Mouse (Mus musculus) hindbrain, embryonic 11.5 days (tissue): ENCODE data around the gene 4930402F06Rik. TPM values are rescaled to one million over a fixed set of nuclear protein-coding genes. Genes with fewer than 3 reads are reported as not detected.
A peak's percentile ranks its signal among the peaks of the same experiment; 100 is the strongest.

Source experiments
- ATAC-seq: fragments of 200-750 bp; cut with Nextera tagmentation; 2 replicates; pipeline ENCODE4 v1.8.0; 2017; ENCODE audit warnings: mild to moderate bottlenecking, moderate TSS enrichment, moderate library complexity; ENCODE audit not compliant: low FRiP score
- DNase-seq: peaks from one replicate; pipeline ENCODE4 v3.0.0-alpha.2; 2015; ENCODE audit warnings: low spot score
- H3K27ac ChIP-seq: fragments of 300-500 bp; sonication (generic); 2 replicates; pipeline ENCODE4 v1.5.1; 2014; ENCODE audit warnings: mild to moderate bottlenecking, low read depth, low read length
- H3K27me3 ChIP-seq: fragments of 300-500 bp; sonication (generic); 2 replicates; pipeline ENCODE4 v1.6.1; 2014; ENCODE audit warnings: mild to moderate bottlenecking, low read length, moderate library complexity, mixed read lengths; ENCODE audit not compliant: control insufficient read depth, insufficient read depth
- H3K36me3 ChIP-seq: fragments of 300-500 bp; sonication (generic); 2 replicates; pipeline ENCODE4 v1.6.1; 2014; ENCODE audit warnings: mild to moderate bottlenecking, low read length, moderate library complexity, mixed read lengths; ENCODE audit not compliant: control insufficient read depth, insufficient read depth
- H3K4me1 ChIP-seq: fragments of 300-500 bp; sonication (generic); replicated peaks from 2 replicates; pipeline ENCODE4 v1.6.1; 2014; ENCODE audit warnings: low read length, mixed read lengths; ENCODE audit not compliant: control insufficient read depth, insufficient read depth
- H3K4me2 ChIP-seq: fragments of 300-500 bp; sonication (generic); replicated peaks from 2 replicates; pipeline ENCODE4 v1.6.1; 2014; ENCODE audit warnings: mild to moderate bottlenecking, low read depth, low read length
- H3K4me3 ChIP-seq: fragments of 300-500 bp; sonication (generic); 2 replicates; pipeline ENCODE4 v1.5.1; 2014; ENCODE audit warnings: low read depth, low read length
- H3K9ac ChIP-seq: fragments of 300-500 bp; sonication (generic); 2 replicates; pipeline ENCODE4 v1.6.1; 2014; ENCODE audit warnings: low read depth, low read length
- H3K9me3 ChIP-seq: fragments of 300-500 bp; sonication (generic); 2 replicates; pipeline ENCODE4 v1.6.1; 2016; ENCODE audit warnings: low read length; ENCODE audit not compliant: control insufficient read depth
- WGBS: fragments of 180-500 bp; shearing (Covaris S2); extraction: QIAGEN DNeasy Blood & Tissue Kit; methylation state at CpG from one replicate; pipeline ENCODE4 v1.1.7; 2014; 5-methylcytosine and 5-hydroxymethylcytosine counted together
- polyA plus RNA-seq: library from polyadenylated mRNA; unstranded; fragments of >200 nt; fragmentation: Nextera tagmentation; extraction: Ambion mirVana; gene quantifications from 2 replicates; pipeline ENCODE4 v1.2.1, GENCODE M21; 2014

4930402F06Rik gene
- polyA plus RNA-seq, 1 experiment from 2014 or later, result not detected

DNA sequence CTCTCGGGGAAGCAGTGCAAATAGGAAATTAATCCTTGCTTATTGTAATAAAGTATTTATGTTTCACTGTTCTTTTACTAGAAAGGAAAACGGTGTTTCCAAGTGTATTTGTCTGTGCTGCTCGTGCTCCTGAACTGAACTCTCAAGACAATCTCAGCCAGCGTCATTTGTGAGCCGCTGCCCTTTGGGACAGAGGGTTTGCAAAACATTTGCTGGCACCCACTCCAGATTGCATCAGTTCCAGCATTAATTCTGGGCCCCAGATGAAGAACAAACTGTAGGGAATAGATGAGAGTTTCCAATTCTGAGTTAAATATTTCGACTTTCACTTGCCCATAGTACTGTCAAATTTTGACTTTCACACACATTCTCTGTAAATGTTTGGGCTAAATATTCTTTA lies 58.3 kb downstream of the 4930402F06Rik start:
- no peaks in the 10 kb centered on the region for H3K9me3 ChIP-seq

DNA sequence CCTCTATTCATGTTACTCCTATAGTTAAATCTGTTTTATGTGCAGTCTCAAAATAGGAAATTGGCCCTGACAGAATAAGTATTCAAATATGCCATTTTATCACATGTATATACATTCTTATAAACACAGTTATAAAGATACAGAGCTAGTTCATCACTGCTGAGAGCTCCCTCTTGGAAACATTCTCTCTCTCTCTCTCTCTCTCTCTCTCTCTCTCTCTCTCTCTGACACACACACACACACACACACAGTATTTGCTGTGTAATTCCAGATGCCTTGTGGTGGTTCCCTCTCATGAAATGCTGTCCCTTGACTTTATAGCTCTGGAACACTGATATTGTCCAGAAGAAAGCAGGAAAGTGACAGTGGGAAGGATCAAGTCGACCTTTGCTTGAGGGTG lies 58.9 kb downstream of the 4930402F06Rik start:
- no peaks in the 10 kb centered on the region for H3K9me3 ChIP-seq
- WGBS, result 76% methylated on average over 1 of the region's 1 CpGs
- H3K36me3 ChIP-seq, result no peaks in the 10 kb centered on the region
- DNase-seq, result no peak
- no peak overlapping the region for H3K4me2 ChIP-seq
- ATAC-seq, result no peak
- H3K4me1 ChIP-seq, result no peaks in the 10 kb centered on the region
- H3K4me3 ChIP-seq, result no peak overlapping the region
- H3K27me3 ChIP-seq, result no peaks in the 10 kb centered on the region
- no peak overlapping the region for H3K9ac ChIP-seq
- no peak overlapping the region for H3K27ac ChIP-seq

More for the DNA sequence above, 58.3 kb downstream of the 4930402F06Rik start:
- no peak overlapping the region for H3K27ac ChIP-seq
- H3K9ac ChIP-seq, result no peak overlapping the region
- ATAC-seq (no peak), DNase-seq (no peak)
- H3K36me3 ChIP-seq, result no peaks in the 10 kb centered on the region
- WGBS, result 87% methylated on average over 6 of the region's 6 CpGs
- H3K4me2 ChIP-seq, result no peak overlapping the region
- H3K4me1 ChIP-seq, result no peaks in the 10 kb centered on the region
- H3K4me3 ChIP-seq, result no peak overlapping the region
- no peaks in the 10 kb centered on the region for H3K27me3 ChIP-seq

DNA sequence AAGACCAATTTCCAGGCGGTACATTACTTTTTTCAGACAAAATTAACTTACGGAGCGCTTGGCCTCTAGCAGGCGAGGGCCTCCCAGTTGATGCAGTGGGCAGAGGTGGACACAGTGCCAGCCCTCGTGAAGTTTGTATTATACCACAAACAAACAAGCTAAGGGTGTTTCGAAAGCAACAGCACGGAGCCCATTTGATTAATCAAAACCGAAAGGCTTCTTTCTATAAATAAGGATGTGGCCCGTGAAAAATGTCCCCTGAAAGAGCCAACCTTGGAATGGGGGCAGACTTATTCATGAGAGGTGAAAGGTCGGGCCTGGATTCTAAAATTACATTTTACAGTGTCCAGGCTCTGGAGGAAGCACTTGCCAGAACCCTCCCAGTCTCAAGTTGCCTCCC lies 59.6 kb downstream of the 4930402F06Rik start:
- peak overlapping the region; percentile 45; the same call in 1 of the 2 replicates for H3K9ac ChIP-seq
- no peaks in the 10 kb centered on the region for H3K36me3 ChIP-seq
- peak overlapping the region; percentile 61 for H3K4me2 ChIP-seq
- 47% methylated on average over 10 of the region's 10 CpGs for WGBS
- H3K4me3 ChIP-seq, result peak overlapping the region; percentile 80
- no peaks in the 10 kb centered on the region for H3K27me3 ChIP-seq
- H3K27ac ChIP-seq, result 0 out of 2 replicates have a peak overlapping the region, but pooled peaks have one; percentile 30
- H3K4me1 ChIP-seq, result no peaks in the 10 kb centered on the region
- DNase-seq (no peak), ATAC-seq (no peak)
- no peaks in the 10 kb centered on the region for H3K9me3 ChIP-seq

DNA sequence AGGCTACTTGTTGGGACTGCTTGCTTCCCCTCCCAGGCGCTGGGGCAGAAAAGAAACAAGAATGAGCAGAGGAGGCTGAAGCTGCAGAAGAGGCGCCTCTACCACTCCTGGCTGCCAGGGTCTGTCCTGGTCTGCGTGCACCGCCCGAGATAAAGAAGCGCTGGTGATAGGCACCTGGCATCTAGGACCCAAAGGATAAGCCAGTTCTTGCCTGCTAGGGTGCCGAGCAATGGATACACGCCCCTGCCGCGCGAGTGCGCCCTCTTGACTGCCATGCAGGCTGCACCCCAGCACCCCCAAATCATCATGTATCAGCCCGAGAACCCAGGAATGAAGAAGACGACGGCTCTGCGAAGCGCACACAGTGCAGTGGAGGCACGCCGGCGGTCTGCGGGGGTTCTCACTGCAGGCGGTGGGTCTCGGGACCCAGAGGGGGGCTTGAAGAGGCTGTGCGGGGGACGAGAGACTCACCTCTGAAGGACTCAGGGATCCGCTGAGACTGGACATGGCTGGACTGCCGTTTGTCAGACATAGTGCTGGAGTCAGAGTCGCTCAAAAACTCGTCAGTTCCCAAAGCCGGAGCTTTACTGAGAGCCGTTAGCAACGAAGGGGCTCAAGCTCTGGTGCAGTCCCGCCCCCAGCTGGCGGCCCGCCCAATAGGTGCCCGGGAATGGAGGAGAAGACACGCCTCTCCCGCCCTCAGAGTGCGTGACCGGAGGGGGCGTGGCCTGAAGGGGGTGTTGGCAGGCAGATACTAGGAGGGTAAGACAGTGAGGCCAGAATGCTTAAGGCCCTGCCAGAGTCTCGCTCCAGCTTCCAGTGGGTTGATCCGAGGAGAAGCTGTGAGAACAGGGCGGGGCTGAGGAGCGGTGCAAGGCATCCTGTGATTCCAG lies 60.3 kb downstream of the 4930402F06Rik start, which contains the start of gene Stom:
Gene Stom, minus strand, starts transcription at position 589 of the 893 bp plus-strand sequence.
- H3K9me3 ChIP-seq, result no peaks in the 10 kb centered on the region
- peak within 1 kb of the TSS; percentile 74 for H3K9ac ChIP-seq
- H3K27me3 ChIP-seq, result no peaks in the 10 kb centered on the region
- peak within 1 kb of the TSS; percentile 80 for H3K4me3 ChIP-seq
- ATAC-seq (peak; percentile 100), DNase-seq (peak; percentile 99)
- peak within 1 kb of the TSS; percentile 75 for H3K27ac ChIP-seq
- WGBS, result under 1% methylated on average over 45 of the region's 45 CpGs
- H3K4me1 ChIP-seq, result no peaks in the 10 kb centered on the region
- no peaks in the 10 kb centered on the region for H3K36me3 ChIP-seq
- peak within 1 kb of the TSS; percentile 93 for H3K4me2 ChIP-seq

DNA sequence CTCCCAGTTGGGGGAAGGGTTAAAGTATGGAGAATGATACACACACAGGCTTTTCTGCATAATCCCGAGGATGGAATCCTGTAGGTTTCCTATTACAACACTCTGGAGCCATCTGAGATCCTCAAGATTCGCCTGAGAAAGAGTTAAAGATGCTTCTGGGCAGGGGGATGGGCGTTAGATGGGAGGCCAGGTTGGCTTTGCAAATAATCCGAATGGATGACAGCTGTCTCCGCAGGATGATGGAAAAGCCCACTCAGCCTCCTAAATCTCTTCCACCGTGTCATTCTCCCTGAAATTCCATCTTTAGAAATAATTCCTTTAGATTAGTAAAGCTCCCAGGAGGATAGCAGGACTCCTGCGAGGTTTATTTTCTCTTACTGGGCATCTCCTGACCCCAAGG lies 61.4 kb downstream of the 4930402F06Rik start:
- no peaks in the 10 kb centered on the region for H3K9me3 ChIP-seq
- no peak overlapping the region for H3K27ac ChIP-seq
- no peaks in the 10 kb centered on the region for H3K27me3 ChIP-seq
- no peak overlapping the region; the same call in 1 of the 2 replicates for H3K9ac ChIP-seq
- peak overlapping the region; percentile 93 for H3K4me2 ChIP-seq
- ATAC-seq, result no peak
- DNase-seq, result no peak
- WGBS, result 9% methylated on average over 7 of the region's 7 CpGs
- H3K36me3 ChIP-seq, result no peaks in the 10 kb centered on the region
- no peaks in the 10 kb centered on the region for H3K4me1 ChIP-seq
- peak overlapping the region; percentile 80 for H3K4me3 ChIP-seq

DNA sequence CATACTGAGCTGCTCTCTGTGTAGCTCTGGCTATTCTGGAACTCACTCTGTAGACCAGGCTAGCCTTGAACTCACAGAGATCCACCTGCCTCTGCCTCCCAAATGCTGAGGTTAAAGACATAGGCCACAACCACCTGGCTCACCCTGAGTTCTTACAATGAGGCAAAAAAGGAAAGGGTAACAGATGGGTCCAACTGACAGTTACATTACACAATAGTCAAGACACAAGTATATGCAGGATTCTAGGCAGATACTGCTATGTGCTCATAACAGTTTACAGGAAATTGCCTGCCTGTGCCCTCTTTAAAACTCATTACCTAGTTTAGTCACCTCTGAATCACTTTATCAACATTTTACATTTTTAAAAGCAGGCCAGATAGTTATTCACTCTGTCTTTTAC lies 63.3 kb downstream of the 4930402F06Rik start:
- Histone ChIP-seq H3K36me3 (no peaks in the 10 kb centered on the region), H3K27me3 (no peaks in the 10 kb centered on the region), H3K9me3 (no peaks in the 10 kb centered on the region), H3K9ac (no peak overlapping the region), H3K27ac (no peak overlapping the region), H3K4me2 (no peak overlapping the region), H3K4me1 (no peaks in the 10 kb centered on the region), H3K4me3 (no peak overlapping the region)
- no peak for DNase-seq
- no peak for ATAC-seq

DNA sequence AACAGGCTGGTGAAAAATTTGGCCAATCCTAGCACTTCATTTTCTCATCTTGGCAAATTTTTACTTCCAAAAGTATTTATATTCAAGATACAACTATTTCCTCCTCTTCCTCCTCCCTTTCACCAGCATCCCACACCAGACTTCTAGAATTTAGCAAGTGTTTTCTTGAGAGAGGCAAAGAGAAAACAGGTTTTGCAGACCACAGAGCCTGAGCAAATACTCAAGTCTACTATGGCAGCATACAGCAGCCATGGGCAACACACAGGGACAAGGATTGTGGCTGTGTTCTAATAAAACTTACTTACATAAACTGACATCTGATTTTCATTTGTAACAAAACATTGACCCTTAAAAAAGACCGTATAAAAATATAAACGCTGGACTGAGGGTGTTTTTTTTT lies 65.8 kb downstream of the 4930402F06Rik start:
- Histone ChIP-seq H3K36me3 (no peaks in the 10 kb centered on the region), H3K9me3 (no peaks in the 10 kb centered on the region), H3K27me3 (no peaks in the 10 kb centered on the region), H3K4me1 (no peaks in the 10 kb centered on the region), H3K9ac (no peak overlapping the region), H3K4me3 (no peak overlapping the region), H3K27ac (no peak overlapping the region), H3K4me2 (no peak overlapping the region)
- DNase-seq (no peak), ATAC-seq (no peak)
- WGBS, result 64% methylated on average over 2 of the region's 2 CpGs

DNA sequence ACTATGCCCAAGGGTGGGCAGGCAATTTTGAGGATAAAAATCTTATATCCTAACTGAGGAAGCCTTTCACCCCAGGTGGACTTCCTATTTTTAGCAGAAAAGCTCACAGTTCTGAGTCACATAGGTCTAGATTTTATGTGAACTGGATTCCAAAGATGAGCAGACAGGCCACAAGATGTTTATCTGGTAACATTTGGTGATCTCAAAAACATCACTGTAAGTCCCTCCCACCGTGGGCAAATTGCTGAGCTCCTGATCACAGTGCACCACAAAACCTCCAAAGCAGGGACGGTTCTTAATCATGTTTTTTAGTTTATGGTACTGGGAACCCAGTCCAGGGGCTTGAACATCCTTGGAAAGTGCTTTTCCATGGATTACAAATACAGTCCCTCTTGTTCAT lies 67.9 kb downstream of the 4930402F06Rik start:
- H3K27ac ChIP-seq, result no peak overlapping the region
- WGBS, result 81% methylated on average over 2 of the region's 2 CpGs

More for the DNA sequence above, 67.9 kb downstream of the 4930402F06Rik start:
- Histone ChIP-seq H3K4me2 (no peak overlapping the region), H3K9me3 (no peaks in the 10 kb centered on the region), H3K36me3 (no peaks in the 10 kb centered on the region), H3K4me1 (no peaks in the 10 kb centered on the region), H3K9ac (no peak overlapping the region), H3K4me3 (no peak overlapping the region), H3K27me3 (no peaks in the 10 kb centered on the region)
- ATAC-seq (no peak), DNase-seq (no peak)
